Comparison of ENCODE assay signal across 15 mouse cellular contexts in the genomic region with DNA sequence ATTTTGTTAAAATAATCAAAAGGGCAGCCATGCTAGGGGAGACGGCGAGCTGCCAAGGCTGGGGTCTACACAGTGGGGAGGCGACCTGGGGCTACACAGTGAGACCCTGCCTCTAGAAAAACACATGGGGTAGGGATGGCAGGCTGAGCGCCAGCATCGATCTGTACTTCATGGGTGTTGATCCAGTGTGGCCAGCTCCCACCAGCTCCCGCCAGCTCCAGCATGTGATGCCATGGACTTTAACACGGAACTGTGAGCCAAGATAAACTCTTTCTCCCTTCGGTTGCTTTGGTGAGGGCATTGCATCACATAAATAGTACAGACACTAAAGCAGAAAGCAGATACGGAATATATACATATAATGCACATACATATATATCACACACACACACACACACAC.
"Had no signal": no experiment of that assay in that cellular context is flagged by ENCODE, and none has a peak within 500 bp of the region (broad histone marks: within the 10 kb centered on the region; RNA-seq: fewer than 3 reads in every experiment).

No protein-coding gene starts in this region.

- H3K27ac ChIP-seq: liver, embryonic 15.5 days; lung, embryonic 15.5 days; macrophage; midbrain, embryonic 15.5 days; neural tube, embryonic 12.5 days had no signal

- H3K36me3 ChIP-seq: liver, embryonic 15.5 days; lung, embryonic 15.5 days; midbrain, embryonic 15.5 days; neural tube, embryonic 12.5 days had no signal

- H3K4me3 ChIP-seq: liver, embryonic 15.5 days; lung, embryonic 15.5 days; megakaryocyte, embryonic 14.5 days; midbrain, embryonic 15.5 days; neural tube, embryonic 12.5 days had no signal

- H3K9ac ChIP-seq: liver, embryonic 15.5 days; lung, embryonic 15.5 days; midbrain, embryonic 15.5 days; neural tube, embryonic 12.5 days had no signal

- DNase-seq: left cerebral cortex, postnatal 4 days; lung, postnatal 14 days; right cerebral cortex, postnatal 4 days; spleen, adult 18-20 months; thymus, adult 2 months; thymus, postnatal 25 days had no signal

- ATAC-seq: hindbrain, embryonic 16.5 days; inflammation-experienced regulatory T-cells, adult 6 months; midbrain, embryonic 15.5 days had no signal

- H3K4me2 ChIP-seq: liver, embryonic 15.5 days; lung, embryonic 15.5 days; midbrain, embryonic 11.5 days; midbrain, embryonic 15.5 days; neural tube, embryonic 12.5 days had no signal

- H3K4me1 ChIP-seq: lung, embryonic 15.5 days; midbrain, embryonic 15.5 days; neural tube, embryonic 12.5 days had no signal

- H3K9me3 ChIP-seq: liver, embryonic 15.5 days; lung, embryonic 15.5 days; megakaryocyte, embryonic 14.5 days; midbrain, embryonic 15.5 days; neural tube, embryonic 12.5 days had no signal

- H3K27me3 ChIP-seq: lung, embryonic 15.5 days; midbrain, embryonic 15.5 days; neural tube, embryonic 12.5 days had no signal
